Mouse (Mus musculus): ENCODE data around the gene Gm20489. TPM values are rescaled to one million over a fixed set of nuclear protein-coding genes. Genes with fewer than 3 reads are reported as not detected.

Gene Gm20489
- polyA plus RNA-seq, 1 experiment = not detected

DNA sequence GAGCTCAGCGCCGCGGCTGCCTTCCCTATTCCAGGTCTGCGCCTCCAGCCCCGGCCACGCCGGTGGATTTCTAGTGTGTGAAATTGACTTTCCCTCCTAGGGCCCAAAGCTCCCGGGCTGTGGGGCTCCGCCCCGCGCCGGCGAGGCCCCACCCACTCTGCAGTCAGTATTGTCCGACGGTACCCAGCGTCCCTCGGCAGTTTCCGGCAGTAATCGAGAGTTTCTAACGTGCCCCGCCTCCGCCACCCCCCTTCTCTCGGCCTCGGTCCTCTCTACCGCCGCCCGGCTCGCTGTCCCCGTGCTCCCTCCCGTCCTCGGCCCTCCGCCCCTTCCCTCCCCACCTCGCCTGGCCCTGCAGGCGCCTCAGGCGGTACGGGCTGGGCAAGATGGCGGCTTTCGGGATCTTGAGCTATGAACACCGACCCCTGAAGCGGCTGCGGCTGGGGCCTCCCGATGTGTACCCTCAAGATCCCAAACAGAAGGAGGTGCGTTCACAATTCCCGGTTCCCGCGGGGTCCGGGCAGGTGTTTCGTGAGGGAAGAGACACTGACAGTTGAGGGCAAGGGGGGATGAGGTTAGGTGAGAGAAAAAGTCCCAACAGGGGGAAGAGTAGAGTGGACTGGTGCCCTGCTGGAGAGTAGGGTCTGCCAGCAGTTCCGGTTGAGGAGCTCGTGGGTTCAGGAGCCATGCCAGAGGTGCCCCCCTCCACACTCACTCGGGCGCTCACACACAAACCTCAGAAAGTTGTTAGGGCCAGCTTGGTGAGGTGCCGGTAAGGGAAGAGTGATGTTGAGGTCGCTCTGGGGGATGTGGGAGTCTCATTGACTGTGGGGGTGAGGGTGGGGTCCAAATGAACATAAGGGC, 5.3 kb upstream of the Gm20489 start, which contains the start of gene Med12:
Med12 (plus strand) TSS at position 156 of the 864 bp plus-strand sequence.
- Histone ChIP-seq H3K27ac (replicated peaks; ENCODE audit: low read depth, low read length) (peak within 1 kb of the TSS; percentile 73), H3K4me3 (ENCODE audit: insufficient read depth, low read depth, low read length) (peak within 1 kb of the TSS; percentile 80), H3K4me1 (ENCODE audit: control insufficient read depth, insufficient read depth, insufficient read length, low read length) (no peaks in the 10 kb centered on the region)

DNA sequence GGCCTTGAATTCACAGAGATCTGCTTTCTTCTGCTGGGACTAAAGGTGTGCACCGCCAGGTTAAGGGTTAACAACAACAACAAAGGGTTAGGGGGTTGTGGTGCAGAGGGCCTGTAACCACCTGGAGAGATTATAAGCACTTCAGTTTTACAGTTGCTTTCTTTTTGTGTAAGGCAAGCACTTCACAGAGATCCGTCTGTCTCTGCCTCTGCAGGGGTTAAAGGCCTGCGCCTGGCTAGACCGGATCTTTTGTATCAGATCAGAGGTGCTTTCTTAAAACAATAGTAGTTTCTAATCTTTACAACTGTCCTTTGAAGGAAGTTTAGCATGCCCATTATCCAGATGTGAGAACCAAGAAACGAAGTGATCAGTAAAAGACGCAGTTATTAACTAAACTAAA, 4.6 kb upstream of the Gm20489 start:
- no peaks in the 10 kb centered on the region for H3K4me1 ChIP-seq (ENCODE audit: control insufficient read depth, insufficient read depth, insufficient read length, low read length)
- peak overlapping the region; percentile 48 for H3K4me3 ChIP-seq (ENCODE audit: insufficient read depth, low read depth, low read length)
- no peak overlapping the region; the same call in 1 of the 2 replicates for H3K27ac ChIP-seq (replicated peaks; ENCODE audit: low read depth, low read length)

DNA sequence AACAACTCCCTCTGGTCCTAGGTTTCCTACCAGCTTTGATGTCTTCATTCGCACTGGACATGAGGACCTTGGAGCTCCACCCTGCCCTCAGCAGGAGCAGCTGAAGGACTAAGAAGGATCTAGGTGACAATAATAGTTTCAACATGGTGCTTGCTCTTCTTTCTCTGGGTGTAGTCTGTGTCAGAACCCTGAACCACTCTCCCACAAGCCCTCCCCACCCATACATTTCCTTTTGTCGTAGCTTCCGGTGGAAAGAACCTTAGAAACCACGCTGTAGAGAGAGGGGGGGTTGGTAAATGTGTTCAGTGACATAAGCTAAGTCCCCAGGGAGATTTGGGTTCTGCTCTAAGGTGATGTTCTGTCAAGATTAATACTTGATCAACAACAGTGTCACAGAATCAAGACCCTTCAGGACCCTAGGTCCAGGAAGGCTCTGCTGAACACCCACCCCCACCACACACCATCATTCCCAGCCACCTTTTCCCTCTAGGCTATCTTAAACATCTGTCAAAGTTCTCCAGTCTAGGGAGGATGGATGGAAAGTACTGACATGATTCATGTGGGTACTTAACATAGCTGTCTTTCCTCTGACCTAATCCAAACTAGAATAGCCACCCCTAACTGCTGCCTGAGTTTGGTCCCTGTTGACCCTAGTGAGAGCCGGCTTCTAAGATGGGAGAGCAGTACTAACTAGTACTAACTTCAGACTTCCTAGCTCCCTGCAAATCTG, 633 bp downstream of the Gm20489 start, which contains the start of gene Il2rg:
Il2rg (minus strand) TSS at position 231 of the 730 bp plus-strand sequence.
- Histone ChIP-seq H3K27ac (replicated peaks; ENCODE audit: low read depth, low read length) (peak within 1 kb of the TSS; percentile 80), H3K4me3 (ENCODE audit: insufficient read depth, low read depth, low read length) (peak within 1 kb of the TSS; percentile 59), H3K4me1 (ENCODE audit: control insufficient read depth, insufficient read depth, insufficient read length, low read length) (no peaks in the 10 kb centered on the region)

DNA sequence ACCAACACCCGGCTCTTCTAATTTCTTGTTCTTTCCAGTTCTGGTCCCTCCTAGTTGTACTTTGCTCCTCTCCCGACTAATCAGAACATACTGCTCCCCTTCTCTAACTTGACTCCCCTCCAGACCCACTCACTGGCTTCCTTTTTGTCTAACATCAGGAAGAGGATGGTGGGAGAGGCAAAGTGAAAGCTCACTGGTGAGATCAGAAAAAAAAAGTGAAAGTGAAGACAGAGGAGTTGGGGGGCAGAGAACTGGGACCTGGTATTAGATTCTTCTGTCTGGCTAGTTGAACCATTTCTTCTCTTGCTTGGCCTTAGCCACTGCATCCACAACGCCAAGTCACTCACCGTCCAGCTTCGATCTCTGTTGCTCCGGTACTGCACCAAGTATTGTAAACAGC, 2.2 kb downstream of the Gm20489 start:
- Histone ChIP-seq H3K4me1 (ENCODE audit: control insufficient read depth, insufficient read depth, insufficient read length, low read length) (no peaks in the 10 kb centered on the region), H3K4me3 (ENCODE audit: insufficient read depth, low read depth, low read length) (no peak overlapping the region), H3K27ac (replicated peaks; ENCODE audit: low read depth, low read length) (no peak overlapping the region; the same call in 1 of the 2 replicates)

DNA sequence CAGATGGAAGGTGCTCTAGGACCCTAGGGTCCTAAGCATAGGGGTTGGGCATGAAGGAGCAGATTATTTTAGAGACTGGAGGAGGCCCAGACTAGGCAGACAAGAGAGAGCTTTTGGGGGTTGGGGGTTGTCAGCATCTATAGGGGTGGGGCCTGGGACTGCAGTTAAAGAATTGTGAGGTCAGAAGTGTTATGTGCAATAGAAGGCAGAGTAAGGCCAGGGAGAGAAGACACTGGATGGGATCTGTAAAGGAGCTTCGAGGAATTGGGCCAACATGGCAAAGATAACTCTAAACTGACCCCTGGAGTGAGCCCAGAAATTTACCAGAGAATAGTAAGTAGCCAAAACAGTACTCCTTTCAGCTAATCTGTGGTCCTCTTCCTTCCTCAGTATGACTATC, 4.9 kb downstream of the Gm20489 start, which contains the start of gene Gm614:
Gm614 (minus strand) TSS at position 101 of the 400 bp plus-strand sequence.
- Histone ChIP-seq H3K4me1 (ENCODE audit: control insufficient read depth, insufficient read depth, insufficient read length, low read length) (no peaks in the 10 kb centered on the region), H3K4me3 (ENCODE audit: insufficient read depth, low read depth, low read length) (no peak within 1 kb of the TSS), H3K27ac (replicated peaks; ENCODE audit: low read depth, low read length) (no peak within 1 kb of the TSS)

DNA sequence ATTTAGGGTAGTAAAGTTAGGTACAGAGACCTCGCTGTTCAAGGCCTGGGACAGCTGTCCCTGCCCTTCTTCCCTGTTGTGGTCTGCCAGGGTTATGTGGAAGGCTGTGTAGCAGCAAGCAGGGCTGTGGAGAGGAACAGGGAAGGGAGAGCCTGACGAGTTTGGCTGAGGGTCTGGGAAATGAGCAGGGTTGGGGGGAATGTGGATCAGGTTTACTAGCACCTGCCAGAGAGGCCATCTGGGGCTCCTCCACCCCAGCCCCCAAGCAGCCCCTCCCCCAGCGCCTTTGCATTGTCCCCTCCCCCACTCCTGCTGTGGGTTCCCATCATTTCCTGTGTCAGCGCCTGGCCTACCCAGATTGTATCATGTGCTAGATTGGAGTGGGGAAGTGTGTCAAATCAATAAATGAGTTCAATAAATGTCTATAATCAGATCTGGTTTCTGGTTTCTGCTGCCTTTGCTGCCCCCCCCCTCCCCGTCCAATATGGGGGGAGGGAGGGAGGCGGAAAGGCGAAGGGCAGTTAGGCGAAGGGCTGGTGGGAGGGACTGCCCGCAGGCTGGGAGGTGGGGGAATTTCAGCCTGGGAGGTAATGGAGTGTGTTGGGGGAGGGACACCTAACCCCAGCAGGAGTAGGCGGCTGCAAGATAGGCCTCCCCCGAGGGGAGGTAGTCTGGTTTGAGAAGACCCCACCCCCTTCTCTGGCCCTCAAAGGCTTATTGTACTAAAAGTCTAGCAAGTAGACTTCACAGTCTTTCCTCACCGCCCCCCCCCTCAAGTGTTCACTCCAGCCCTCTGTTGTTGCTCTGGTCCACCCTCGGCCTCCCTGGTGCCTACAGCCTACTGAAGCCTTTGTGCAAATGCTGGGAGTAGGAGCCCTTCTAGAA, 8.1 kb downstream of the Gm20489 start:
- Histone ChIP-seq H3K4me3 (ENCODE audit: insufficient read depth, low read depth, low read length) (no peak overlapping the region), H3K27ac (replicated peaks; ENCODE audit: low read depth, low read length) (no peak overlapping the region), H3K4me1 (ENCODE audit: control insufficient read depth, insufficient read depth, insufficient read length, low read length) (no peaks in the 10 kb centered on the region)

DNA sequence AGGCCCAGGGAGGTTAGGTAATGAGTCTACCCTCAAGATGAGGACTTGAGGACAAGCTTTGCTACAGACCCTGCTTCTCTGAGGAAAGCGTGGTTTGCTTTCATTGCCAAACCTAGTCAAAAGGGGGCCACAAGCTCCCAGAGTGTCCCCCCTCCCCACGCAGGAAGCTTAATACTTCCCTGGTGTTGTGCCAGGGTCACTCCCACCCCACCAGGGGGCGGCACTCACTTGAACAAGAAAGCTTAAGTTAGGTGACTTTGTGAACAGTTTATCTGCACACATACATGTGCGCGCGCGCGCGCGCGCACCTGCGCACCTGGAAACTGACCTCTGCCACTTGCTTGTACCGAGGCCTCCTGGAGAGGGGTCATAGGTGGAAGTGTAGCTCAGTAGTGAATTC, 12.2 kb downstream of the Gm20489 start:
- H3K27ac ChIP-seq (replicated peaks; ENCODE audit: low read depth, low read length) = no peak overlapping the region
- no peaks in the 10 kb centered on the region for H3K4me1 ChIP-seq (ENCODE audit: control insufficient read depth, insufficient read depth, insufficient read length, low read length)
- H3K4me3 ChIP-seq (ENCODE audit: insufficient read depth, low read depth, low read length) = no peak overlapping the region

DNA sequence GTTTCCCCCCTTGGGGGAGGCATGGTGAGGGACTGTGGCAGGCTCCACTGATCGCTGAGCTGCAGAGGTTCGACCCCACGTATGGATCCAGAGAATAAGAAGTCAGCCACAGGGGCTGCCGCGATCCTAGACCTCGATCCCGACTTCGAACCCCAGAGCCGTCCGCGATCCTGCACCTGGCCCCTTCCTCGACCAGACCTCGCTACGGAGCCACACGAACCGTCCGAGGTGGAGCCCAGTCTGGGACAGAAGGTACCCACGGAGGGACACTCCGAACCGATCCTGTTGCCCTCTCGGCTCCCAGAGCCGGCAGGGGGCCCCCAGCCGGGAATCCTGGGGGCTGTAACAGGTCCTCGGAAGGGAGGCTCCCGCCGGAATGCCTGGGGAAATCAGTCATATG, 14.1 kb downstream of the Gm20489 start:
- Histone ChIP-seq H3K4me3 (ENCODE audit: insufficient read depth, low read depth, low read length) (peak overlapping the region; percentile 75), H3K4me1 (ENCODE audit: control insufficient read depth, insufficient read depth, insufficient read length, low read length) (no peaks in the 10 kb centered on the region), H3K27ac (replicated peaks; ENCODE audit: low read depth, low read length) (0 out of 2 replicates have a peak overlapping the region, but pooled peaks have one; percentile 21)

DNA sequence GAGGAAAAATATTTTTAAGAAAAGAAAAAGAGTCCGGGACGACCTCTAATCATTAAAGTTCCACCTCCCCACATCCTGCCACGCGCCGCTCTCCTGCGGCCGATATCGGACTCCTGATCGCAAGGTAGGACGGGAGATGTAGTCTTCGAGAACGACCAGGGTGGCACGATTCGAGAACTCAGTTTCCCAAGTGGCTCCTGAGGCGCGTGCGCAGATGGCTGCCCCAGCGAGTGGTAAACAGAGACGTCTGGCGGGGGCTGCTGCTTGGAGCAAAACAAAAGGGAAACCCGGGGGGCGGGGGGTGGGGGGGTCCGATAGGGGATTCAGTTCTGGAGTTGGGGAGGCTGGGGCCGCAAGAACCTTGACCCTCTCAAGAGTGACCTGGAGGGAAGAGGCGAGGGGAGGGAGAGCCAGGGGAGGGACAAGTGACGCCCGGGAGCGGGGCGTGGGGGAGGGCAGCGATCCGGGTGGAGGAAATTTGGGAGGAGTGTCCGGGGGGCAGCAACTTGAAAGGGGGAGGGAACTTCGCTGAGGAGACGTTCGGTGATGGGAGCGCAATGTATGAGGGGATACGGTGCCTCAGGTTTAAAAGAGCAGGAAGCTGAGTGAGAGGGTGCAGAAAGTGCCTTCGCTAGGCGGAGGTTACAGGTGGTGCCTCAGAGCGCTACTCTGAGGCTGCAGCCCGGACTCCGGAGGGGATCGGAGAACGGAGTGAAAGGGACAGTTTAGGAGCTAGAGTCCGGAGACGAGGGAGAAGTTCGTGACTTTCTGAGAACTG, 14.7 kb downstream of the Gm20489 start, which contains the start of gene Foxo4:
Foxo4 (plus strand) TSS at position 577 of the 778 bp plus-strand sequence.
- H3K27ac ChIP-seq (replicated peaks; ENCODE audit: low read depth, low read length) = peak within 1 kb of the TSS; percentile 77
- no peaks in the 10 kb centered on the region for H3K4me1 ChIP-seq (ENCODE audit: control insufficient read depth, insufficient read depth, insufficient read length, low read length)
- H3K4me3 ChIP-seq (ENCODE audit: insufficient read depth, low read depth, low read length) = peak within 1 kb of the TSS; percentile 75

DNA sequence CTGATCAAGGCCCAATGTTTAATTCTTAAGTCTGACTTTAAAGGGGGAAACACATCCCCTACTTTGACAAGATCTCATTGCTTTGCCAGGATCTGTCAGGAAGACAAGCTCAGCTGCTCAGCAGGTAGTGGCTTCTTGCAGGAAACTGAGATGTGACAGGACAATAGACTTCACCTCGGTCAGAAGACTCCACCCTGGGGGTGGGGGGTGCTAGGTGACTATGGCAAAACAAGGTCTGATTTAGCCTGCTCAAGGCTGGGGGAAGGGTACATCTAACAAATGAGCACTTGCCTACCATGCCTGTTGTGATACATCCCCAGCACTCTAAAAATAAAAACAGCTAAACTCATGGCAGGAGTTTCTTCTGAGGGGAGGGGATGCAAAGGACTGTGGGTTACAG, 23.8 kb downstream of the Gm20489 start:
- no peak overlapping the region for H3K4me3 ChIP-seq (ENCODE audit: insufficient read depth, low read depth, low read length)
- H3K27ac ChIP-seq (replicated peaks; ENCODE audit: low read depth, low read length) = no peak overlapping the region
- H3K4me1 ChIP-seq (ENCODE audit: control insufficient read depth, insufficient read depth, insufficient read length, low read length) = no peaks in the 10 kb centered on the region

DNA sequence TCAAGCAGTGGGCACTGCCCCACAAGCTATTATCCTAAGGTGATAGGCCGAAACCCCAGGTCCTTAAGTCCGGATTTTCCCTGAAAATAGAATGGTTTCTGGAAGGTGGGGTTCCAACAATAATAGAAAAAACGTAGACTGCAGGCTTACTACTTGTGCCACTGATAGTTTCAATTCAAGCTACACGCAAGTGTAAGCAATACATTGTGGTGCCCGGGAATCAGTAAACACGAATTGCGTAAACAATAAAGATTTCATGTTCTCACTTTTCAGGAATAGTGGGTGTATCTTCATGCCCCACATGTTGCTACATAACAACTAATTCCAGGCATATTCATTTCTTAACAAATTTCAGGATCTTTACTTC, 46.0 kb downstream of the Gm20489 start:
- H3K4me1 ChIP-seq (ENCODE audit: control insufficient read depth, insufficient read depth, insufficient read length, low read length) = 0 out of 2 replicates have a peak, but pooled peaks cover 3% of the 10 kb centered on the region
- H3K27ac ChIP-seq (replicated peaks; ENCODE audit: low read depth, low read length) = no peak overlapping the region
- H3K4me3 ChIP-seq (ENCODE audit: insufficient read depth, low read depth, low read length) = peak overlapping the region; percentile 75

DNA sequence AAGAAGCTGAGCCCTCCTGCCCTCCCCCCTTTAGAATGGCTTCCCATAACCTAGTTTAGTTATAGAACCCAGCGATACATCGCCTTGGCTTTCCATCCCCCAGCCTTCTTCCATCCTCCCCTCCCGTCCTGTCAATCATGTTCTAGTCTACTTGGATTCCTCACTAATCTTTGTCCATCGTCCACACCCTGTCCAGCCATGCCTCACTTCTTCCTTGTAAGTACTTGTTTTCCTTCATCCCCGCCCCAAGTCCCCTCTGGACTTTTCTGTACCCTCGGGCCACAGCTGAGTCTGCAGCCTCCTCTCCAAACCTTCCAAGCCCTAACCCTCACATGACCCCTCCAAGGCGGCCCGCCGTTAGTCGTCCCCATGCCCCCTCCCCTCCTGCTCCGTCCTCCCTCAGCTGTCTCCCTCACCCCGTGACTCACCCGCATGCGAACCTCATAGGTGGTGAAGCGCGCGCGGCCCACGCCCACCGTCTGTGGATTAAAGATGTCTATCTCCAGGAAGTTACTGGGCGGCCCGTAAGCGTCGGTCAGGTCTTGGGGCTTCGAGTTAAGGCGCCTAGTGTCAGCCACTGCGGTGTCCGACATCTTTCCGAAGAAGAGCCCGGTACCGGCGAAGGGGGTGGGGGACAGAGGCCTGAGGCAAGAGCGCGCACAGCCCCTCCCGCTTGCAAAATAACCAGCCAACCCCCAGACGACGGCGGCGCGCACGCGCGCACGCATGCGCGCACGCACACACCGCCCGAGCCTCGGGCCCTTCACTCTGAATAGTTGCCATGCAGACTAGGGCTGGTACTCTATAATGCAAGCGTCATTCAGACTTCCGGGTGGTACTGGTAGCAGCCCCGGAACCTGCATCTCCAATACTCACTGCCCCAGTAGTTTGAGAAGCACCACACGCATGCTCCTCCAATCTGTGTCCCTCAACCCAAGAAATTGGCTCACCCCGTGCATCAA, 46.7 kb downstream of the Gm20489 start, which contains the start of gene Snx12:
Snx12 (minus strand) TSS at position 730 of the 962 bp plus-strand sequence.
- H3K4me3 ChIP-seq (ENCODE audit: insufficient read depth, low read depth, low read length) = peak within 1 kb of the TSS; percentile 75
- no peak within 1 kb of the TSS; the same call in 1 of the 2 replicates for H3K27ac ChIP-seq (replicated peaks; ENCODE audit: low read depth, low read length)
- 0 out of 2 replicates have a peak, but pooled peaks cover 3% of the 10 kb centered on the region for H3K4me1 ChIP-seq (ENCODE audit: control insufficient read depth, insufficient read depth, insufficient read length, low read length)

Measured in brown adipose tissue, adult 24 weeks (tissue).